Mouse (Mus musculus) small intestine, adult 2 months (tissue): ENCODE measurements around the gene Itsn1.

Experiments used
- CTCF ChIP-seq: fragments of 200-500 bp; IDR thresholded peaks from 2 replicates; pipeline ENCODE4 v1.5.1; 2012; ENCODE audit warnings: low read depth, mild to moderate bottlenecking, control low read depth, inconsistent platforms, low read length, moderate library complexity, mixed read lengths; ENCODE audit not compliant: insufficient replicate concordance, insufficient read length; ENCODE audit errors: extremely low read depth
- POLR2A ChIP-seq: fragments of 200-500 bp; IDR thresholded peaks from 2 replicates; pipeline ENCODE4 v1.6.1; 2012; ENCODE audit warnings: low read depth, mild to moderate bottlenecking, control low read depth, inconsistent platforms, low read length, moderate library complexity

- TF ChIP-seq CTCF (peak; percentile 57; the same call in 1 of the 2 replicates), POLR2A (no peak)
These were observed 156.5 kb downstream of the Itsn1 start for GRCm38 (mm10) chr16:91885389-91886122.
